16 mouse cellular contexts compared by ENCODE assay signal in the genomic region with DNA sequence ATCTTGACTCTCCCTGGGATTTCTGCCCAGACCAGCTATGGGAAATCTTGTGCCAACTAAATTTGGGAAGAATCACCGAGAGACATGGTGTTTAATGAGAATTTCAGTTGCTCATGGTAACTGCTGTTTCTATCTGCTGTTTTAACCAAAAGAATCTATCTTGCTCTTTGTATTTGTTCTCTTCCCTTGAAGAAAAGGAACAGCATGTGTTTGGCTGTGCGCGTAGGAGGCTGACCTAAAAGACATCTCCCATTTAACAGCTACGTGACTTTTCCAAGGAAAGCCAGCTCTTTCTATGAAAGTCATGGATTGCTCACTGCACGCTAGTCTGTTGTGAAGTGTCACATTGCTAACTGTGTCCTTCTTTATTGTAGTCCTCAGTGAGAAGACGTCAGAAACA.
DNase-seq lines count a peak whose midpoint lies in the region; TF ChIP-seq lines count a peak whose summit lies in the region.
"Had no signal": no experiment of that assay in that cellular context is flagged by ENCODE, and none has a peak within 500 bp of the region (broad histone marks: within the 10 kb centered on the region; RNA-seq: fewer than 3 reads in every experiment).

No protein-coding gene starts in this region.

- peak; percentile 24 for DNase-seq in gastrocnemius, adult 2 months
- DNase-seq in gastrocnemius, adult 8-10 months (ENCODE audit: low spot score in 2 of 2): no peak
- DNase-seq in layer of hippocampus, adult 9-10 months (ENCODE audit: low spot score): peak; percentile 2
- peak; percentile 25 to 34 for DNase-seq in right cerebral cortex, postnatal 10 days (ENCODE audit: low spot score in 2 of 2)
- no peak for DNase-seq in adrenal gland, postnatal 4 days (ENCODE audit: low spot score in 2 of 2)
- no peak for DNase-seq in thymus, postnatal 10 days (ENCODE audit: low spot score in 2 of 2)
- DNase-seq: thymus, adult 18-20 months had no signal

- H3K4me3 ChIP-seq in gastrocnemius, adult 2 months: no peak overlapping the region
- H3K4me3 ChIP-seq in brown adipose tissue, adult 24 weeks (ENCODE audit: insufficient read depth, low read depth, low read length): no peak overlapping the region
- H3K4me3 ChIP-seq: embryonic facial prominence, embryonic 13.5 days; heart, embryonic 15.5 days; hindbrain, embryonic 13.5 days; intestine, embryonic 15.5 days; limb, embryonic 10.5 days; liver, embryonic 12.5 days; lung, embryonic 15.5 days had no signal

- intact Hi-C loops in gastrocnemius, adult 2 months (cut with DNase I): no loop called here

- peak overlapping the region; percentile 59 for H3K27ac ChIP-seq in gastrocnemius, adult 2 months
- peak overlapping the region; percentile 30; the same call in 1 of the 2 replicates for H3K27ac ChIP-seq in brown adipose tissue, adult 24 weeks (replicated peaks; ENCODE audit: low read depth, low read length)
- H3K27ac ChIP-seq: embryonic facial prominence, embryonic 13.5 days; heart, embryonic 15.5 days; hindbrain, embryonic 13.5 days; intestine, embryonic 15.5 days; kidney, postnatal 0 days; limb, embryonic 10.5 days; liver, embryonic 12.5 days; lung, embryonic 15.5 days had no signal

- peaks cover 5% of the 10 kb centered on the region for H3K4me1 ChIP-seq in brown adipose tissue, adult 24 weeks (ENCODE audit: control insufficient read depth, insufficient read depth, insufficient read length, low read length)
- H3K4me1 ChIP-seq: embryonic facial prominence, embryonic 13.5 days; heart, embryonic 15.5 days; hindbrain, embryonic 13.5 days; intestine, embryonic 15.5 days; limb, embryonic 10.5 days; liver, embryonic 12.5 days; lung, embryonic 15.5 days had no signal

- no peak for TF ChIP-seq CTCF in gastrocnemius, adult 2 months (IDR thresholded peaks at IDR 0.05)

Comparison
In these comparisons a context has a peak if more than half of its experiments do, and no peak if none do; other contexts are left out.
1. DNase-seq: peak in gastrocnemius, adult 2 months (single experiment), layer of hippocampus, adult 9-10 months (single experiment) and right cerebral cortex, postnatal 10 days (2 of 2); none in gastrocnemius, adult 8-10 months (0 of 2), adrenal gland, postnatal 4 days (0 of 2) and thymus, postnatal 10 days (0 of 2).